Mouse (Mus musculus) testis, adult 2 months (tissue): ENCODE measurements at regions not wholly inside any gene's neighbourhood (a gene's known extent, or its start where the extent isn't known, plus 50 kb on each side); places are given as distances from the start of the nearest gene placed in this dataset.

Source experiments
- H3K27ac ChIP-seq: fragments of 200-500 bp; 2 replicates; pipeline ENCODE4 v1.5.1; 2012; ENCODE audit warnings: low read depth, low read length; ENCODE audit not compliant: control insufficient read depth, insufficient read depth
- H3K27me3 ChIP-seq: fragments of 200-500 bp; 2 replicates; pipeline ENCODE4 v1.6.1; 2012; ENCODE audit warnings: mild to moderate bottlenecking, low read length, moderate library complexity; ENCODE audit not compliant: control insufficient read depth, insufficient read depth
- H3K36me3 ChIP-seq: fragments of 200-500 bp; 2 replicates; pipeline ENCODE4 v1.6.1; 2012; ENCODE audit warnings: mild to moderate bottlenecking, low read length; ENCODE audit not compliant: control insufficient read depth, insufficient read depth
- H3K4me1 ChIP-seq: fragments of 200-500 bp; 2 replicates; pipeline ENCODE4 v1.6.1; 2012; ENCODE audit warnings: low read length; ENCODE audit not compliant: control insufficient read depth, insufficient read depth
- H3K4me3 ChIP-seq: fragments of 200-500 bp; 2 replicates; pipeline ENCODE4 v1.5.1; 2012; ENCODE audit warnings: low read depth, mild to moderate bottlenecking, low read length, moderate library complexity, mixed read lengths; ENCODE audit not compliant: control insufficient read depth
- CTCF ChIP-seq: fragments of 200-500 bp; IDR thresholded peaks from 2 replicates; pipeline ENCODE4 v1.5.1; 2012; ENCODE audit warnings: low read depth, mild to moderate bottlenecking, inconsistent platforms, low read length, moderate library complexity; ENCODE audit not compliant: control insufficient read depth, insufficient read depth, insufficient replicate concordance
- POLR2A ChIP-seq: fragments of 200-500 bp; IDR thresholded peaks from 2 replicates; pipeline ENCODE4 v1.6.1; 2012; ENCODE audit warnings: low read depth, mild to moderate bottlenecking, inconsistent platforms, low read length, moderate library complexity; ENCODE audit not compliant: control insufficient read depth

DNA sequence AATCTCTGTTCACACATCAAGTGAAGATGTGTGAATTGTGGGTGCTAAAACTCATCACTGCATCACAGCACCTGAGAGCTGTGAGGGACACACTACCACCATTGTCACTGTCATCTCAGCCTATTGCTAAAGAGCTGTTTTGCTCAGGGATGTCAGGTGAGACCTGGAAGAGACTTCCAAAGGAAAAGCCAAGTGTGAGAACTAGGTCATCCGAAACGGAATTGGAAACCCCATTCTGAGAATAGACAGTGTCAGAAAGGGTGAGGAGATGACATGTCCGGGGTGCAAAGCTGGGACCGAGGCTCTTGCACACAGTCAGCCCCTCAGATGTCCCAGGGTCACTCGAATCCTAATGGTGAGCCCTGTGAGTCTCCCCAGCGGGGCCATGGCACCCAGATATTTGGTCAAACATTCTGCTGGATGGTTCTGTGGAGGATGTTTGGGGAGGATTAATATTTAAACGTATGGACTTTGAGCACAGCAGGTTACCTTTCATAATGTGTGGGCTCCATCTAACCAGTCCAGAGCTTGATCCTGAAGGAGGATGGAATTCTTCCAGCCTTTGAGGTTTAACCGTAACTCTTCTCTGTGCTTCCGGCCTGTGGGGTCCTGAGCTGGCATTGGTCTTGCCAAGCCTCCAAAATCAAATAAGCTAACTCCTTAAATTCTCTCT lies 150.3 kb downstream of the Rpl14 start:
- no peaks in the 10 kb centered on the region for H3K27me3 ChIP-seq
- H3K36me3 ChIP-seq: no peaks in the 10 kb centered on the region
- TF ChIP-seq CTCF (no peak), POLR2A (no peak)
- H3K4me1 ChIP-seq: no peaks in the 10 kb centered on the region
- no peak overlapping the region for H3K4me3 ChIP-seq
- no peak overlapping the region for H3K27ac ChIP-seq

DNA sequence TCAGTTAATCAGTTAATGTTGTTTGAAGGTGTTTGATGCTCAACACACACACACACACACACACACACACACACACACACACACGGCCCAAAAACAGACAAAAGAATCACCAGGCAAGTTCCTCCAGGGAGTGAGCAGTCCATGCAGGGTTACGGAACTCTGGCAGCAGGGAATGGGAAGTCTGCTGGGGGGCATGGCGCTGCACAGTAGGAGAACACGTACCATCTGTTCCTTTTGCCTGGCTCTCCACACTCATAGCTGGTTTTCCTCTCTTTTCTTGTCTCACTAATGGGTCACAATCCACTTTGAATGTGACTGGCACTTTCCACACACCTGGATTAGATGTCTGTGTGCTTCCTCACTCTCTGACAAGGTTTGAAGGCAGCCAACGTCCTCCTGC lies 151.8 kb downstream of the Rpl14 start:
- Histone ChIP-seq H3K36me3 (no peaks in the 10 kb centered on the region), H3K4me3 (no peak overlapping the region), H3K27ac (no peak overlapping the region), H3K27me3 (no peaks in the 10 kb centered on the region), H3K4me1 (no peaks in the 10 kb centered on the region)
- TF ChIP-seq POLR2A (no peak), CTCF (no peak)

DNA sequence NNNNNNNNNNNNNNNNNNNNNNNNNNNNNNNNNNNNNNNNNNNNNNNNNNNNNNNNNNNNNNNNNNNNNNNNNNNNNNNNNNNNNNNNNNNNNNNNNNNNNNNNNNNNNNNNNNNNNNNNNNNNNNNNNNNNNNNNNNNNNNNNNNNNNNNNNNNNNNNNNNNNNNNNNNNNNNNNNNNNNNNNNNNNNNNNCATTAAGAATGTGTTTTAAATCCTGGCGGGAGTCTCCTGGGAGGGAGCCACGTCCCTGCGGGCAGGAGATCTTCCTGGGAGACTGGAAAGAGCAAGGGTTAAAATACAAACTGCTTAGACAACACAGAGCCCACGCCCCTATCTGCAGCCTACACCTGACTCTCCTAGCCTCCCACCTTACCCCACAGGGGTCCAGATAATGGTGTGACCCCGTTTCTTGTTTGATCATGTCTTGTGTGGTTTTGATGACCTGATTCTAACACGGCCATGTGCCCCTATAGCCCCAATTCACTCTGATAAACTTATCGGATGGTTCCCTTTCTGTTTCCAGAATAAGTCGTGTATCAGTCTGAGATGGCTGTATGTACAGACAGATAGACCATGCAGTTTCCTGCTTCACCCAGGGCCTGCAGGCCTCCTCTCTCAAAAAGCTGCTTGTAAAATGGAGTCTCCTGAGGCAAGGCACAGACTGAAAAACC lies 160.8 kb downstream of the Rpl14 start:
- H3K4me1 ChIP-seq: no peaks in the 10 kb centered on the region
- no peaks in the 10 kb centered on the region for H3K36me3 ChIP-seq
- no peaks in the 10 kb centered on the region for H3K27me3 ChIP-seq
- H3K27ac ChIP-seq: no peak overlapping the region
- H3K4me3 ChIP-seq: no peak overlapping the region
- TF ChIP-seq POLR2A: no peak
- TF ChIP-seq CTCF: no peak

DNA sequence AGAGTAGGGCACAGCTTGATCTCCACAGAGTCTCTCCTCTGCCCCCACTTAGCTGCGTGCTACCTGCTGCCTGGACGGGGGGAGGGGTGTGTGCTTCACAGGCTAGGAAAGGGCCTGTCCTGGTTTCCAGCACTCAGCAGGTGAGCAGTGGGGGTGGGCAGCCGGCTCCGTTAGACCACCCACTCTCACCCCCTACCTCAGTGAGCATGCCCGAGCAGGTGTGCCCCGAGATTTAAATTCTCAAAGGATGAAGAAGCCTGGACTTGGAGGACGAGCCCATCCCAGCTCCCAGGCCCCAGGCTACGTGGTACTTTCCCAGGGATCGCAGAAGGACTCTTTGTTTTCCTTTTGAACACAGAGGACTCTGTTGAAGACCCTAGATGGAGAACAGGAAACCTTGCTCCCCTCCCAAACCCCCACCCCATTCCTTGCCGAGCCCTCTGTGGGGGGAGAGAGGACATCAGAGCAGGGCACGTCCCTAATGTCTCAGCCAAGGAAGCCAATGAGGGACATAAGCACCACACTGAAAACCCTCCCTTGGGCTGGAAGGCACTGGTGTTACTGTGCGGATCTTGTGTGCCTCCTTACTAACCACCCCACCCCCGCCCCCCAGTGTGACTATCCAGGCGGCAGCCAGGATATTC lies 161.5 kb downstream of the Rpl14 start:
- H3K4me1 ChIP-seq: no peaks in the 10 kb centered on the region
- H3K4me3 ChIP-seq: no peak overlapping the region
- H3K27me3 ChIP-seq: no peaks in the 10 kb centered on the region
- TF ChIP-seq POLR2A: no peak
- no peak for TF ChIP-seq CTCF
- no peak overlapping the region for H3K27ac ChIP-seq
- no peaks in the 10 kb centered on the region for H3K36me3 ChIP-seq

DNA sequence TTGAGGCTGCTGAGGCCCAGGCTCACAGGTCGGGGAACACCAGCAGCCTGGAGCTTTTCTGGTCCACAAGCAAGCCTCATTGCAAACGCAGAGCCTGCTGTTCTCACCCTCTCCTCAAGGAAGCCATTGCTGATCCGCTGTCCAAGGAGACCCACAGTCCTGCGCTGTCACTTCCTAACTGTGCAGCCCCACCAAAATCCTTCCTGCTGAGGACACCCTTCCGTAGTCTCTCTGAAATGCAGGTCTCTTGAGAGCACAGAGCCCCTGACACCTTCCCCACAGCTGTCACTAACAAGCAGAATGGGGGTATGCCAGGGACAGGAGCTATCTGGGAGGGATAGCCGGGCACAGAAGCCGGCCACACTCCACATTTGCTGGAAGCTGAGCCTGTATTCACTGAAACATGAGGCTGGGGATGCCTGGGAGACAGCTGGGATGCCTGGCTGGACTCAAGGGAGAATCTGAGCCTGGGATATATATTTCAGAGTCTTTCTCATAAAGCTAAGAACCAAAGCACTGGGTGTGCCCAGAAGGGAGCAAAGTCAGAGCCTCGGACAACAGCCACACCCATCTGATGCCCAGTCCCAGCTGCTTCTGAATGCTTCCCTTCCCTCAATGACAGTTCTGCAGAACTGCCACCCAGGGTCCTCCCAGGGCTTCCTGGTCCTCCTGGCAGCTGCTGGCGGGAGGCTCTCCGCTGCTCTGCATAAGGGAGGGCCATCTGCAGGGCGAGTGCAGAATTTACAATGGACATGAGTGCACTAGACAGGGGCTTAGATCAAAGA lies 162.6 kb downstream of the Rpl14 start:
- H3K27me3 ChIP-seq: no peaks in the 10 kb centered on the region
- TF ChIP-seq CTCF: no peak
- TF ChIP-seq POLR2A: no peak
- no peak overlapping the region for H3K27ac ChIP-seq
- H3K4me1 ChIP-seq: no peaks in the 10 kb centered on the region
- H3K36me3 ChIP-seq: no peaks in the 10 kb centered on the region
- no peak overlapping the region for H3K4me3 ChIP-seq

DNA sequence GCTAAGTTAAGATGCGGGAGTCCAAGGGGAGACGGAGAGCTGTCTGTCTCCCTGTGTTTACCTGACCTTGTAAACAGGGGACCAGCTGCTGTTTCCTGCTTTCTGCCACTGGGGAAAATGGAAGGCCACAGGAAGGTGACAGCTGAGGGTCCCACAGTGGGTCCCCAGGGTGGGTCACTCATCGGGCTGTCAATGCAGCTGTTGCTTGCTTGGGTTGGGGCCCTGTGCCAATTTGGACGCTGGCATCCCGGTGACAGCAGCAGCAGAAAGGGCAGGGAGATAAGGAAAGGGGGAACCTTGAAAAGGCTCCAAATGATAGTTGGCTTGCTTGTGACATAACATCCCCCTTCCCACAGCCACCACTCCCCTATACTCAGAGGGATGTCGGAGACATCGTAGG lies 164.0 kb downstream of the Rpl14 start:
- Histone ChIP-seq H3K27me3 (no peaks in the 10 kb centered on the region), H3K4me3 (no peak overlapping the region), H3K27ac (no peak overlapping the region), H3K4me1 (peaks cover 2% of the 10 kb centered on the region; the same call in 1 of the 2 replicates), H3K36me3 (no peaks in the 10 kb centered on the region)
- no peak for TF ChIP-seq POLR2A
- TF ChIP-seq CTCF: no peak

DNA sequence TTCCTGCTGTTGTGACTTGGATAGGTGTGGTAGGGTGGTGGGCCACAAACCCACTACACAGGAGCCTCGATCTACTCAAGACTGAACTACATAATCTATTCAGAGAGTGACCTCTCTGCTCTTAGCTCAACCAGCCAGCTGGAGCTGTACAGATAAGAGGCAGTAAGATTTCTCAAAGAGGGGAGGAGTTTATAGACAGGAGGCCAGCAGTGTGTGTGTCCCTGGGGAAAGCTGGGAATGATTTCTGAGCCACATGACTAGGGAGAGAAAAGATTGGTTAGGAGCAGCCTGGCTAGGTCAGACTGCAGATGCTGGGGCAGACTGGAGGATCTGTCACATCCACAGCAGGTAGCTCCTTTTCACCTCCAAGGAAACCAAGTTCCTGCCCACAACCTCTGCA lies 166.7 kb downstream of the Rpl14 start:
- H3K4me1 ChIP-seq: peaks cover 2% of the 10 kb centered on the region; the same call in 1 of the 2 replicates
- H3K27ac ChIP-seq: no peak overlapping the region

More for the DNA sequence above, 166.7 kb downstream of the Rpl14 start:
- Histone ChIP-seq H3K36me3 (no peaks in the 10 kb centered on the region), H3K27me3 (no peaks in the 10 kb centered on the region), H3K4me3 (no peak overlapping the region)
- no peak for TF ChIP-seq POLR2A
- no peak for TF ChIP-seq CTCF
